Mouse (Mus musculus) kidney, embryonic 16.5 days (tissue): Measurements from ENCODE around the gene Arhgef25. TPM values are rescaled to one million over a fixed set of nuclear protein-coding genes. Genes with fewer than 3 reads are reported as not detected.
A peak's percentile ranks its signal among the peaks of the same experiment; 100 is the strongest.

Experiments used
- ATAC-seq: fragments of 200-750 bp; cut with Nextera tagmentation; 2 replicates; pipeline ENCODE4 v1.8.0; 2017; ENCODE audit warnings: moderate TSS enrichment; ENCODE audit not compliant: low FRiP score, low TSS enrichment
- H3K27ac ChIP-seq: fragments of 300-500 bp; sonication (generic); 2 replicates; pipeline ENCODE4 v1.5.1; 2014; ENCODE audit warnings: low read length
- H3K27me3 ChIP-seq: fragments of 300-500 bp; sonication (generic); 2 replicates; pipeline ENCODE4 v1.6.1; 2014; ENCODE audit warnings: low read length, control low read depth, mixed read lengths; ENCODE audit not compliant: insufficient read depth
- H3K36me3 ChIP-seq: fragments of 300-500 bp; sonication (generic); 2 replicates; pipeline ENCODE4 v1.6.1; 2014; ENCODE audit warnings: low read length, control low read depth, mixed read lengths; ENCODE audit not compliant: insufficient read depth
- H3K4me1 ChIP-seq: fragments of 300-500 bp; sonication (generic); 2 replicates; pipeline ENCODE4 v1.6.1; 2014; ENCODE audit warnings: low read length, control low read depth, mixed read lengths; ENCODE audit not compliant: insufficient read depth
- H3K4me2 ChIP-seq: fragments of 300-500 bp; sonication (generic); replicated peaks from 2 replicates; pipeline ENCODE4 v1.6.1; 2014; ENCODE audit warnings: low read depth, low read length
- H3K4me3 ChIP-seq: fragments of 300-500 bp; sonication (generic); 2 replicates; pipeline ENCODE4 v1.5.1; 2014; ENCODE audit warnings: mild to moderate bottlenecking, low read length
- H3K9ac ChIP-seq: fragments of 300-500 bp; sonication (generic); replicated peaks from 2 replicates; pipeline ENCODE4 v1.6.1; 2014; ENCODE audit warnings: low read length
- H3K9me3 ChIP-seq: fragments of 300-500 bp; sonication (generic); 2 replicates; pipeline ENCODE4 v1.6.1; 2016; ENCODE audit warnings: low read length, control low read depth
- WGBS: fragments of 180-500 bp; shearing (Covaris S2); extraction: QIAGEN DNeasy Blood & Tissue Kit; methylation state at CpG from one replicate; pipeline ENCODE4 v1.1.7; 2014; 5-methylcytosine and 5-hydroxymethylcytosine counted together
- polyA plus RNA-seq: library from polyadenylated mRNA; unstranded; fragments of >200 nt; fragmentation: Nextera tagmentation; extraction: Ambion mirVana; gene quantifications from 2 replicates; pipeline ENCODE4 v1.2.1, GENCODE M21; 2015

Gene Arhgef25
- polyA plus RNA-seq, 1 experiment from 2014 or later: 53.8 TPM

GRCm38 (mm10) chr10:127225213-127225612, 35.3 kb upstream of the Arhgef25 start:
- Histone ChIP-seq H3K36me3 (no peaks in the 10 kb centered on the region), H3K27ac (no peak overlapping the region), H3K9ac (no peak overlapping the region), H3K4me1 (no peaks in the 10 kb centered on the region; the same call in 1 of the 2 replicates), H3K9me3 (0 out of 2 replicates have a peak, but pooled peaks cover 4% of the 10 kb centered on the region), H3K27me3 (no peaks in the 10 kb centered on the region), H3K4me2 (no peak overlapping the region), H3K4me3 (no peak overlapping the region)
- ATAC-seq: no peak
- 47% methylated on average over 6 of the region's 6 CpGs for WGBS

- Histone ChIP-seq H3K9me3 (0 out of 2 replicates have a peak, but pooled peaks cover 4% of the 10 kb centered on the region), H3K36me3 (no peaks in the 10 kb centered on the region), H3K4me1 (no peaks in the 10 kb centered on the region), H3K27me3 (no peaks in the 10 kb centered on the region), H3K9ac (no peak overlapping the region), H3K4me3 (no peak overlapping the region), H3K4me2 (no peak overlapping the region), H3K27ac (no peak overlapping the region)
- ATAC-seq: no peak
- WGBS: 91% methylated on average over 2 of the region's 2 CpGs
Observed at GRCm38 (mm10) chr10:127218339-127218738, 28.5 kb upstream of the Arhgef25 start.

- H3K4me2 ChIP-seq: no peak overlapping the region
- no peak overlapping the region for H3K4me3 ChIP-seq
- ATAC-seq: no peak
- H3K36me3 ChIP-seq: no peaks in the 10 kb centered on the region
- H3K27me3 ChIP-seq: no peaks in the 10 kb centered on the region
- H3K27ac ChIP-seq: no peak overlapping the region
- 0 out of 2 replicates have a peak, but pooled peaks cover 4% of the 10 kb centered on the region for H3K9me3 ChIP-seq
- H3K4me1 ChIP-seq: no peaks in the 10 kb centered on the region
- no peak overlapping the region for H3K9ac ChIP-seq
Observed at GRCm38 (mm10) chr10:127217177-127217576, 27.3 kb upstream of the Arhgef25 start.

- Histone ChIP-seq H3K27me3 (no peaks in the 10 kb centered on the region), H3K4me1 (no peaks in the 10 kb centered on the region), H3K36me3 (no peaks in the 10 kb centered on the region), H3K4me2 (no peak overlapping the region), H3K9ac (no peak overlapping the region), H3K4me3 (no peak overlapping the region), H3K27ac (no peak overlapping the region), H3K9me3 (0 out of 2 replicates have a peak, but pooled peaks cover 4% of the 10 kb centered on the region)
- 95% methylated on average over 11 of the region's 11 CpGs for WGBS
- no peak for ATAC-seq
Observed at GRCm38 (mm10) chr10:127216456-127216855, 26.6 kb upstream of the Arhgef25 start.

- no peak overlapping the region for H3K4me2 ChIP-seq
- ATAC-seq: no peak
- H3K36me3 ChIP-seq: no peaks in the 10 kb centered on the region
- no peak overlapping the region for H3K27ac ChIP-seq
- H3K9me3 ChIP-seq: no peaks in the 10 kb centered on the region
- no peak overlapping the region for H3K4me3 ChIP-seq
- peaks cover 12% of the 10 kb centered on the region for H3K4me1 ChIP-seq
- H3K9ac ChIP-seq: no peak overlapping the region
- WGBS: 40% methylated on average over 1 of the region's 1 CpGs
- H3K27me3 ChIP-seq: no peaks in the 10 kb centered on the region
Observed at GRCm38 (mm10) chr10:127214422-127214803, 24.5 kb upstream of the Arhgef25 start.

- no peaks in the 10 kb centered on the region for H3K36me3 ChIP-seq
- H3K4me1 ChIP-seq: peaks cover 12% of the 10 kb centered on the region
- no peak overlapping the region for H3K9ac ChIP-seq
- H3K27me3 ChIP-seq: no peaks in the 10 kb centered on the region
- no peaks in the 10 kb centered on the region for H3K9me3 ChIP-seq
- no peak overlapping the region for H3K4me2 ChIP-seq
- no peak overlapping the region for H3K27ac ChIP-seq
- 71% methylated on average over 13 of the region's 13 CpGs for WGBS
- H3K4me3 ChIP-seq: no peak overlapping the region
- no peak for ATAC-seq
Observed at GRCm38 (mm10) chr10:127213704-127214421, 24.0 kb upstream of the Arhgef25 start.

- Histone ChIP-seq H3K9me3 (no peaks in the 10 kb centered on the region), H3K4me3 (no peak overlapping the region), H3K4me2 (no peak overlapping the region), H3K4me1 (peaks cover 12% of the 10 kb centered on the region), H3K36me3 (peaks cover 5% of the 10 kb centered on the region), H3K27me3 (no peaks in the 10 kb centered on the region), H3K27ac (no peak overlapping the region), H3K9ac (no peak overlapping the region)
- 83% methylated on average over 8 of the region's 8 CpGs for WGBS
- ATAC-seq: no peak
Observed at GRCm38 (mm10) chr10:127213272-127213671, 23.4 kb upstream of the Arhgef25 start.

GRCm38 (mm10) chr10:127211414-127211854, 21.6 kb upstream of the Arhgef25 start, which contains the start of gene Pip4k2c:
Pip4k2c (minus strand) TSS chr10:127211585.
- Histone ChIP-seq H3K27me3 (no peaks in the 10 kb centered on the region), H3K27ac (peak within 1 kb of the TSS; percentile 93), H3K36me3 (peaks cover 7% of the 10 kb centered on the region), H3K9ac (peak within 1 kb of the TSS; percentile 88), H3K9me3 (no peaks in the 10 kb centered on the region), H3K4me1 (peaks cover 12% of the 10 kb centered on the region), H3K4me2 (peak within 1 kb of the TSS; percentile 87), H3K4me3 (peak within 1 kb of the TSS; percentile 77)
- ATAC-seq: peak; percentile 97
- WGBS: under 1% methylated on average over 47 of the region's 47 CpGs

- Histone ChIP-seq H3K27ac (peak overlapping the region; percentile 93), H3K27me3 (no peaks in the 10 kb centered on the region), H3K4me3 (peak overlapping the region; percentile 77), H3K4me1 (peaks cover 12% of the 10 kb centered on the region), H3K9me3 (no peaks in the 10 kb centered on the region), H3K9ac (peak overlapping the region; percentile 88), H3K36me3 (peaks cover 8% of the 10 kb centered on the region), H3K4me2 (peak overlapping the region; percentile 87)
- peak; percentile 93 for ATAC-seq
- WGBS: under 1% methylated on average over 24 of the region's 25 CpGs
Observed at GRCm38 (mm10) chr10:127210961-127211405, 21.1 kb upstream of the Arhgef25 start.

- WGBS: 80% methylated on average over 13 of the region's 13 CpGs
- H3K27me3 ChIP-seq: no peaks in the 10 kb centered on the region
- H3K9ac ChIP-seq: peak overlapping the region; percentile 88
- peaks cover 17% of the 10 kb centered on the region for H3K36me3 ChIP-seq
- no peak for ATAC-seq
- H3K4me3 ChIP-seq: peak overlapping the region; percentile 77
- H3K9me3 ChIP-seq: no peaks in the 10 kb centered on the region
- peak overlapping the region; percentile 93 for H3K27ac ChIP-seq
- H3K4me1 ChIP-seq: peaks cover 12% of the 10 kb centered on the region
- H3K4me2 ChIP-seq: peak overlapping the region; percentile 87
Observed at GRCm38 (mm10) chr10:127209928-127210570, 20.2 kb upstream of the Arhgef25 start.
